Mouse (Mus musculus) embryonic facial prominence, embryonic 14.5 days (tissue): ENCODE data around the gene Zmiz1. TPM values are rescaled to one million over a fixed set of nuclear protein-coding genes. Genes with fewer than 3 reads are reported as not detected.

Experiments used
- ATAC-seq: fragments of 200-750 bp; cut with Nextera tagmentation; 2 replicates; pipeline ENCODE4 v1.8.0; 2017; ENCODE audit warnings: low read depth, moderate number of reproducible peaks, moderate TSS enrichment
- DNase-seq: peaks from one replicate; pipeline ENCODE4 v3.0.0-alpha.2; 2015; ENCODE audit warnings: low spot score
- H3K27ac ChIP-seq: fragments of 300-500 bp; sonication (generic); replicated peaks from 2 replicates; pipeline ENCODE4 v1.5.1; 2014; ENCODE audit warnings: low read depth, mild to moderate bottlenecking, low read length, moderate library complexity
- H3K27me3 ChIP-seq: fragments of 300-500 bp; sonication (generic); replicated peaks from 2 replicates; pipeline ENCODE4 v1.6.1; 2014; ENCODE audit warnings: low read length; ENCODE audit not compliant: control insufficient read depth, insufficient read depth
- H3K36me3 ChIP-seq: fragments of 300-500 bp; sonication (generic); 2 replicates; pipeline ENCODE4 v1.6.1; 2014; ENCODE audit warnings: low read length, mixed read lengths; ENCODE audit not compliant: control insufficient read depth, insufficient read depth
- H3K4me1 ChIP-seq: fragments of 300-500 bp; sonication (generic); 2 replicates; pipeline ENCODE4 v1.6.1; 2014; ENCODE audit warnings: antibody characterized with exemption, low read length; ENCODE audit not compliant: control insufficient read depth, insufficient read depth
- H3K4me2 ChIP-seq: fragments of 300-500 bp; sonication (generic); 2 replicates; pipeline ENCODE4 v1.6.1; 2014; ENCODE audit warnings: low read depth, mild to moderate bottlenecking, low read length, moderate library complexity, mixed read lengths
- H3K4me3 ChIP-seq: fragments of 300-500 bp; sonication (generic); 2 replicates; pipeline ENCODE4 v1.5.1; 2014; ENCODE audit warnings: low read depth, mild to moderate bottlenecking, low read length
- H3K9ac ChIP-seq: fragments of 300-500 bp; sonication (generic); 2 replicates; pipeline ENCODE4 v1.6.1; 2014; ENCODE audit warnings: low read depth, mild to moderate bottlenecking, low read length, moderate library complexity, mixed read lengths
- H3K9me3 ChIP-seq: fragments of 300-500 bp; sonication (generic); 2 replicates; pipeline ENCODE4 v1.6.1; 2016; ENCODE audit warnings: low read length; ENCODE audit not compliant: control insufficient read depth
- WGBS: fragments of 180-500 bp; shearing (Covaris S2); extraction: QIAGEN DNeasy Blood & Tissue Kit; methylation state at CpG from one replicate; pipeline ENCODE4 v1.1.7; 2014; 5-methylcytosine and 5-hydroxymethylcytosine counted together
- polyA plus RNA-seq: library from polyadenylated mRNA; unstranded; fragments of >200 nt; fragmentation: Nextera tagmentation; extraction: Ambion mirVana; gene quantifications from 2 replicates; pipeline ENCODE4 v1.2.1, GENCODE M21; 2014

Zmiz1 gene
- polyA plus RNA-seq, 1 experiment from 2014 or later = 31.3 TPM

DNA sequence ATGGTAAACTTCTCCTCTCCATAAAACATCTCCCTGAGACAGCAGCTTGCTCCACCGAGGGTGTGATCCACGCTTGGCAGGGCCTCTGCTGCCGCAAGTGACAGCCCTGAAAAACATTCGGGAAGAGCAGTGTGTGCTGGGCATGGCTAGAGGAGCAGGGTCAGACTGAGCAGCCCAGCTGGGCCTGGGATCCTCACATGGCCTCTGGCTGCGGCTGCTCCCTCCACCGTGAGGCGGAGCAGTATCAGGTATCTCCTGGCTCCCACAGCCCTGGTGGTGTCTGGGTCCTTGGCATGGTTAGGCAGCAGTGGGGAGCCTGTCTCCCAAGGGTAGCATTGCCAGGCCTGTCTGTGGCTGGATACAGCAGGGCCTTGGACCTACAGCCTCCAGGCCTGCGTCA lies 38.6 kb downstream of the Zmiz1 start:
- Histone ChIP-seq H3K4me1 (peaks cover 51% of the 10 kb centered on the region), H3K36me3 (peaks cover 3% of the 10 kb centered on the region; the same call in 1 of the 2 replicates), H3K4me2 (no peak overlapping the region), H3K27ac (peak overlapping the region; percentile 44), H3K9ac (peak overlapping the region; percentile 34; the same call in 1 of the 2 replicates), H3K27me3 (no peaks in the 10 kb centered on the region), H3K9me3 (no peaks in the 10 kb centered on the region), H3K4me3 (no peak overlapping the region)
- DNase-seq (peak; percentile 61), ATAC-seq (peak; percentile 54)
- 35% methylated on average over 8 of the region's 8 CpGs for WGBS

DNA sequence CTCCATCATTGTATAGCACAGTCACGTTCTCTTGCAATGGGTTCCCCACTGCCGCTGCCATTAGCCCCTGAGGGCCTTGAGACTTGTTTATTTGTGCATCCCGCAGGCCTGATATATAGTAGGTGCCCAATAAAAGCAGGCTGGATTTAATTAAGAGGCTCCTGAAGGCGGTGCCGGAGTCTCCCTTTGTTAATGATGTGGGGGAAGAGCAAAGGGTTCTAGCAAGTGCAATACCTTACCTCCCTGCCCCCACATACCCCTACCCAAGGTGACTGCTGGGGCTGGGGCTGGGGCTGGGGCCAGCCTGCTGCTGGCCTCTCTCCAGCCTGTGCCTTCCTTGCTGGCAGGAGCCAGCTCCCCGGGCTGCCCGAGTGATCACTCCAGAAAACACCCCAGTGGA lies 39.4 kb downstream of the Zmiz1 start:
- 43% methylated on average over 7 of the region's 7 CpGs for WGBS

DNA sequence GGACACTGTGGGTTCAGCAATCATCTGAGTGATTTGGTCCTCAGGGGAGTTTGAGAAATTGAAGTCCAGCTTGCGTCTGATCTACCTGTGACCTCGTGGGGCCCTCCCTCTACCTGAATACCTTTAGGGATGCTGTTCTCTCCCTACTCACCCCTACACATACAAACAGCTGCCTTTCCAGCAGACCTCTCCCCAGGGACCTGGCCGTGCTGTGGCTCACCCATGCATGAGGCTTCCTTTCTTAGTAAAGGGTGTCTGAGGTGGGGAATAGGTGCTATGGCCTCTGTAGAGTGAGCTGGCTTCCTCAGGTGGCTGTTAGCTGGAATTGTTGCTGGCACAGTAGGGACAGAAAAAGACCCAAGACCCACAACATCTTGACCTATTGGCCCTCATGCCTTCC lies 40.5 kb downstream of the Zmiz1 start:
- H3K4me2 ChIP-seq = no peak overlapping the region
- DNase-seq = no peak

More for the DNA sequence above, 39.4 kb downstream of the Zmiz1 start:
- Histone ChIP-seq H3K36me3 (peaks cover 9% of the 10 kb centered on the region), H3K4me3 (no peak overlapping the region), H3K9me3 (no peaks in the 10 kb centered on the region), H3K4me1 (peaks cover 43% of the 10 kb centered on the region), H3K9ac (no peak overlapping the region), H3K27ac (peak overlapping the region; percentile 44; the same call in 1 of the 2 replicates), H3K27me3 (no peaks in the 10 kb centered on the region), H3K4me2 (no peak overlapping the region)
- ATAC-seq (no peak), DNase-seq (no peak)

DNA sequence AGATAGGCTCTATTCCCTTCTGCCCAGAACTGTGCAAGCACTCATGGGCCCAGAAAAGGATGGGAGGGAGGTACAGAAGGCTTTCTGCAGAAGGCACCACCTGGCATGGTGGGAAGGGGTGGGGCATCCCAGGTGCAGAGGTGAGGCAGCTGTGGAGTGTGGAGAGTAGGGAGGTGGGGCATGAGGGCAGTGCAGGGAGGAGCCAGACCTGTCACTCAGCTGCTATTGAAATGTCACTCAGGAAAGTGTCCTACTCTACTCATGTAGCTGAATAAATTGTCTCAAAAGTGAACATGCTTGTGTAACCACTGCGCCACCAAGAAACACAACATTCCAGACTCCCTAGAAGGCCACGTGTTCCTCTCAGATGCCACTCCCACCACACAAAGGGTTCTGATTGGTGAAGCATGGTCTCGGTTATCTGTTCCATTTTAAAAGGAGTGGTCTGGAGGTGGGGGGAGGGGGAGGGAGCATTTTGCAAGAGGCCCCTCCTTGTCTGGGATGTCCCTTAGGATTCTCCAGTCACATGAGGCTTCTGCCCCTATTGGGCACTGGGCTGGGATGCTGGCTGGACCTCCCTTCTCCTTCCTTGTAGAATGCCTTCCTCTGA lies 41.6 kb downstream of the Zmiz1 start:
- H3K27me3 ChIP-seq = no peaks in the 10 kb centered on the region
- no peak for DNase-seq
- peak; percentile 16; the same call in 1 of the 2 replicates for ATAC-seq
- no peak overlapping the region for H3K4me3 ChIP-seq
- H3K27ac ChIP-seq = no peak overlapping the region
- H3K9ac ChIP-seq = no peak overlapping the region
- peaks cover 31% of the 10 kb centered on the region for H3K36me3 ChIP-seq
- 42% methylated on average over 3 of the region's 3 CpGs for WGBS
- no peaks in the 10 kb centered on the region for H3K9me3 ChIP-seq
- no peak overlapping the region for H3K4me2 ChIP-seq
- peaks cover 42% of the 10 kb centered on the region for H3K4me1 ChIP-seq

More for the DNA sequence above, 40.5 kb downstream of the Zmiz1 start:
- peaks cover 20% of the 10 kb centered on the region for H3K36me3 ChIP-seq
- WGBS = 63% methylated on average over 3 of the region's 3 CpGs
- peaks cover 42% of the 10 kb centered on the region for H3K4me1 ChIP-seq
- ATAC-seq = no peak
- no peaks in the 10 kb centered on the region for H3K27me3 ChIP-seq
- H3K9me3 ChIP-seq = no peaks in the 10 kb centered on the region
- no peak overlapping the region for H3K9ac ChIP-seq
- H3K4me3 ChIP-seq = no peak overlapping the region
- no peak overlapping the region for H3K27ac ChIP-seq

DNA sequence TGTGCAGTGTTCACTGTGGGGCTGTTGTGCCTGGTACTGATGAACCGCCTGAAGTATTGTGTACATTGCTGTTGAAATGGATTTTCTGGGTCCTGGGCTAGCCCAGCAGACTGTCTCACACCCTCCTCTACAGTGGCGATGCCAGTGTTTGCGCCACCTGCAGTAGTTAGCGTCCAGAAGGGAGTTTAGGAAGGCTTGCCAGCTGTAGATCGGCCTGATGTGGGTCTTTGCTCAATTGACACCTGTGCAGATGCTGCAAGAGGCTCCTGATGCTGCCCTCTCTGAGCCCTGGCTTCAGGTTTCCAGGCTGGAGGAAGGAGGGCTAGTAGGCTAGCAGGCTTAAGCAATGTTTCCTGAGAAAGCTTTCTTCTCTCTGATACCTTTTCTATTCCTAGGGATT lies 42.5 kb downstream of the Zmiz1 start:
- WGBS = 85% methylated on average over 5 of the region's 5 CpGs
- Histone ChIP-seq H3K4me2 (no peak overlapping the region), H3K9ac (no peak overlapping the region), H3K4me1 (peaks cover 34% of the 10 kb centered on the region), H3K27ac (no peak overlapping the region), H3K27me3 (no peaks in the 10 kb centered on the region), H3K4me3 (no peak overlapping the region), H3K9me3 (no peaks in the 10 kb centered on the region), H3K36me3 (peaks cover 40% of the 10 kb centered on the region)
- ATAC-seq (no peak), DNase-seq (no peak)

DNA sequence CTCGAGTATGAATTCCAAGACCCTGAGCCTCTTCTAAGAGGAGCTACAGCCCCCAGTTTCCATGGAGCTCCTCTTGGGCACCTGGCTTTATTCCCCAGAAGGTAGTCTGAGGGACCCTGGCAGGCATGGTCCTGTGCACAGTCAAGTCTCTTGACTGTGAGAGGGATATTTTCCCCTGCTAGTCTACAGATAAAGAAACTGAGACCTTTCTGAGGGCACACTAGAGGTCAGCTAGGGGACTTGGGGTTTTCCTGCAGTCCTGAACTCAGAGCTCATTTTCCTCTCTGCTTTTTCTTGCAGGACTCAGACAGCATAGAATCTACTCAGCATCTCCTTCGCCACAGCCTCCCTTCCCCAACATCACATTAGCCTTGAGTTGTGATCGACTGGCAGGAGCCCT lies 43.4 kb downstream of the Zmiz1 start:
- 88% methylated on average over 3 of the region's 3 CpGs for WGBS
- Histone ChIP-seq H3K9ac (no peak overlapping the region), H3K4me2 (no peak overlapping the region), H3K4me3 (no peak overlapping the region), H3K4me1 (peaks cover 25% of the 10 kb centered on the region), H3K27ac (no peak overlapping the region), H3K27me3 (no peaks in the 10 kb centered on the region), H3K36me3 (peaks cover 47% of the 10 kb centered on the region), H3K9me3 (no peaks in the 10 kb centered on the region)
- DNase-seq (no peak), ATAC-seq (no peak)

DNA sequence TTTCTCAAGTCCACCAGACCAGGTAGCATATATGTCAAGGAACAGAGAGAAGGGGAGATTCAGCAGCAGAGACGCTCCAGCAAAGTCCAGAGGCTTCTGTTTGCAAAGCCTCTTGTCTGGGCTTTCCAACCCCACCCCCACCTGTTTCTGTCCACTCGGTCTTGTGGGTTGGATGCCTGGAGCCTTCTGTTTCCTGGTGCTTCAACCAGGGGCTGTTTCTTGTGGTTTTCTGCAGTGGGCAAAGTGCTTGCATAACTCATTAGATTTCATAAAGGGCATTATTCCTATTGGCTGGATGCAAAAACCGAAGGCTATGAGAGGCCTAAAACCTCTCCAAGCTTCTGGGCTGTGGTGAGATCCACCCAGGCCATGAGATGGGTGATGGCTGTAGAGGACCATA lies 45.3 kb downstream of the Zmiz1 start:
- WGBS = 66% methylated on average over 3 of the region's 3 CpGs
- H3K9me3 ChIP-seq = no peaks in the 10 kb centered on the region
- ATAC-seq (no peak), DNase-seq (no peak)
- no peaks in the 10 kb centered on the region for H3K27me3 ChIP-seq
- no peak overlapping the region for H3K27ac ChIP-seq
- no peak overlapping the region for H3K9ac ChIP-seq
- peaks cover 56% of the 10 kb centered on the region for H3K36me3 ChIP-seq
- H3K4me3 ChIP-seq = no peak overlapping the region
- no peak overlapping the region for H3K4me2 ChIP-seq
- H3K4me1 ChIP-seq = peaks cover 9% of the 10 kb centered on the region

DNA sequence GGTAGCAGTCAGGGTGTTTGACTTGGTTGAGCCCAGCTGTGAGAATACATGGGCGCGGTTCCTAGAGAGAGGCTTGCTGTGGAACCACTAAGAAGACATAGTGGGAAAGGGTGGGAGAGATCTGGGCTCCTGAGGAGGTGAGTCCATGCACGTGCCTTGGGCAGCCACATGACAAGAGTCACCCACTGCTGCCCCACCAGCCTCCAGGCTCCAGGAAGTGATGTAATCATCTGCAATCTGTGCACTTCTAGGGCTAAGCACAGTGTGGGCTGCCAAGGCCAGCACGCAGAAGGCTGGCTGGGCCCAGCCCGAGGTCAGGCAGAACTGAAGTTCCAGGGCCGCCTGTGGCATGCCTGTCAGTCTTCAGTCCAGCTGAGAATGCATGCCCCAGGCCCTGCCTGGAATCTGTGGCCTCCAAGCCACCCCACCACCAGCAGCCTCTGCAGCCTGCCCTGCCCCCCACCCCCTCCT lies 46.3 kb downstream of the Zmiz1 start:
- DNase-seq = no peak
- 48% methylated on average over 6 of the region's 6 CpGs for WGBS
- Histone ChIP-seq H3K9ac (no peak overlapping the region), H3K36me3 (peaks cover 53% of the 10 kb centered on the region), H3K4me2 (no peak overlapping the region), H3K4me1 (peaks cover 13% of the 10 kb centered on the region), H3K27me3 (no peaks in the 10 kb centered on the region), H3K4me3 (no peak overlapping the region), H3K27ac (no peak overlapping the region), H3K9me3 (no peaks in the 10 kb centered on the region)
- peak; percentile 34; the same call in 1 of the 2 replicates for ATAC-seq
